Mouse (Mus musculus) CD8-positive naive resting alpha-beta T cell, adult 57 days (primary cell): ENCODE measurements around the gene Cryba1. TPM values are rescaled to one million over a fixed set of nuclear protein-coding genes. Genes with fewer than 3 reads are reported as not detected.

Source experiments
- total RNA-seq: library from RNA; stranded (reverse); gene quantifications from one replicate; pipeline ENCODE4 v1.2.4, GENCODE M21; 2023

The Cryba1 gene
- total RNA-seq: not detected

GRCm38 (mm10) chr11:77725183-77725582 lies at the start of gene Cryba1:
TSS of gene Cryba1 (minus strand) at chr11:77725283.

GRCm38 (mm10) chr11:77762783-77763672 lies 37.9 kb upstream of the Cryba1 start, which contains the start of gene Myo18a:
TSS of gene Myo18a (plus strand) at chr11:77763246.

GRCm38 (mm10) chr11:77685383-77686265 lies 39.5 kb downstream of the Cryba1 start, which contains the start of gene Nufip2:
TSS of gene Nufip2 (plus strand) at chr11:77686155.

Other genes with a start within 250 kb of the Cryba1 start
- 15.2 TPM for gene Ankrd13b, start 235.6 kb downstream of the Cryba1 start, total RNA-seq
- 43.5 TPM for gene Git1, start 231.7 kb downstream of the Cryba1 start, total RNA-seq
- 14.1 TPM for gene Abhd15, start 210.2 kb downstream of the Cryba1 start, total RNA-seq
- 25.9 TPM for gene Trp53i13, start 209.3 kb downstream of the Cryba1 start, total RNA-seq
- 3.8 TPM for gene Gm10392, start 206.1 kb downstream of the Cryba1 start, total RNA-seq
- gene Taok1, start 117.5 kb downstream of the Cryba1 start, total RNA-seq: 38.9 TPM
- gene Nufip2, start 39.1 kb downstream of the Cryba1 start, total RNA-seq: 132 TPM
- gene Myo18a, start 38.0 kb upstream of the Cryba1 start, total RNA-seq: 52.2 TPM
- gene Gm10277, start 62.5 kb upstream of the Cryba1 start, total RNA-seq: not detected
- gene Pipox, start 168.8 kb upstream of the Cryba1 start, total RNA-seq: 0.64 TPM
- not detected for gene Sez6, start 205.5 kb upstream of the Cryba1 start, total RNA-seq